Mouse (Mus musculus) cerebellum, adult (tissue): ENCODE measurements around the gene Reep3.
A peak's percentile ranks its signal among the peaks of the same experiment; 100 is the strongest.

ENCODE experiments used
- ATAC-seq: cut with Nextera tagmentation; 2 replicates; pipeline ENCODE4 v1.9.2; 2017; ENCODE audit warnings: mild to moderate bottlenecking, moderate library complexity, mixed read lengths; ENCODE audit not compliant: insufficient number of reproducible peaks, low FRiP score, low TSS enrichment

The Reep3 gene

GRCm38 (mm10) chr10:67055867-67056856, 40.6 kb downstream of the Reep3 start:
- ATAC-seq, result peak; percentile 80

GRCm38 (mm10) chr10:67053475-67053874, 43.3 kb downstream of the Reep3 start:
- ATAC-seq, result no peak

GRCm38 (mm10) chr10:67052429-67052828, 44.3 kb downstream of the Reep3 start:
- no peak for ATAC-seq

GRCm38 (mm10) chr10:67051466-67051865, 45.3 kb downstream of the Reep3 start:
- no peak for ATAC-seq

- no peak for ATAC-seq
Observed at GRCm38 (mm10) chr10:67050766-67051165, 46.0 kb downstream of the Reep3 start.

- no peak for ATAC-seq
Observed at GRCm38 (mm10) chr10:67049621-67050020, 47.1 kb downstream of the Reep3 start.

GRCm38 (mm10) chr10:67048871-67049615, 47.7 kb downstream of the Reep3 start:
- no peak for ATAC-seq

- ATAC-seq, result no peak
Observed at GRCm38 (mm10) chr10:67047712-67048645, 48.8 kb downstream of the Reep3 start.

GRCm38 (mm10) chr10:67045192-67045899, 51.4 kb downstream of the Reep3 start:
- ATAC-seq, result no peak

- 0 out of 2 replicates have a peak, but pooled peaks have one; percentile 22 for ATAC-seq
Observed at GRCm38 (mm10) chr10:67044346-67044745, 52.4 kb downstream of the Reep3 start.

GRCm38 (mm10) chr10:67043236-67043635, 53.5 kb downstream of the Reep3 start:
- no peak for ATAC-seq

- ATAC-seq, result no peak
Observed at GRCm38 (mm10) chr10:67040410-67040809, 56.3 kb downstream of the Reep3 start.

- no peak for ATAC-seq
Observed at GRCm38 (mm10) chr10:67039001-67039400, 57.7 kb downstream of the Reep3 start.

GRCm38 (mm10) chr10:67036542-67036941, 60.2 kb downstream of the Reep3 start:
- no peak for ATAC-seq

- ATAC-seq, result no peak
Observed at GRCm38 (mm10) chr10:67036141-67036540, 60.6 kb downstream of the Reep3 start.

GRCm38 (mm10) chr10:67031186-67031585, 65.6 kb downstream of the Reep3 start:
- no peak for ATAC-seq

GRCm38 (mm10) chr10:67029297-67029696, 67.4 kb downstream of the Reep3 start:
- no peak for ATAC-seq

- no peak for ATAC-seq
Observed at GRCm38 (mm10) chr10:67026375-67026774, 70.4 kb downstream of the Reep3 start.

- peak; percentile 76 for ATAC-seq
Observed at GRCm38 (mm10) chr10:67025573-67026236, 71.0 kb downstream of the Reep3 start.
